Mouse (Mus musculus) adrenal gland, postnatal 4 days (tissue): ENCODE measurements at regions not wholly inside any gene's neighbourhood (a gene's known extent, or its start where the extent isn't known, plus 50 kb on each side); places are given as distances from the start of the nearest gene placed in this dataset.
"Not testable (repeated sequence)": the region's sequence is repeated elsewhere in the genome, so short reads cannot be mapped to it uniquely, and the experiment has no call there.

ENCODE experiments used
- DNase-seq, 2 experiments: peaks; one replicate each; pipeline ENCODE4 v3.0.0; 2021 to 2022; ENCODE audit warnings: low spot score in 2 of 2, mixed read lengths in 2 of 2

DNA sequence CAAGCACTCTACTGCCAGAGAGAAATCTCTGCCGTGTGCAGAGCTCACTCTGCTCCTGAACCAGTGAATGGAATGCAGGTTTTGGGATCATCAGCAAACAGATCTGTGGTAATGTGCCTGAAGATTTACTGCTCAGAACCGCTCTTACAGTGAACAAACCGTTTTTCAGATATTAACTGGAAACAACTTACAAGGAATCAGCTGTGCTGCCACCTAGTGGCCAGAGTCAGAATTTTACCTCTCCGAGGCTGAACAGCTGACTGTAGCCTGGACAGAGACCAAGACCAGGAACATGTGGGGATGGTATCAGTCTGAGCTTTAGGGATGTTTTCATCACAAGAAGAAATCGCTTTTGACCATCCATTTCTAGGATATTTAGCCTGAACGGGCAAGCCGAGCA lies 65.3 kb downstream of the Gm15023 start:
- DNase-seq: not testable (repeated sequence)

DNA sequence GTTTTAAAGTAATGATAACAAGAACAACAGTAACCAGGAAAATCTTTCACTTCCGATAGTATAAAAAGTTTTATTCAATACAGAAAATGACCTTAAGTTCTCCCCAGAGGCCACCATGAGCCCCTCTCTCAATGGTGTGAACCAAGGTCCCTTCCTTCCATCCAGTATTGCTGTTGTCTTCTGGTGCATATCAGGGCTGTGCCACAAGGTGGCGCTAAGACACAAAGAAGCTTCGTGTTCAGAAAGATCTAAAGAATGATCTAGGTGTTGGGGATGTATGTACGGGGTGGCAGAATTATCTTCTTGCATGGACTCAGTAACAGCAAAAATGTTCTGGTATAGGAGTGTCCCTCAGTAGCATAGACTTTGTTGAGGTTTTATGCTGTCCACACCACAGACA lies 66.6 kb downstream of the Gm15023 start:
- DNase-seq: not testable (repeated sequence)

DNA sequence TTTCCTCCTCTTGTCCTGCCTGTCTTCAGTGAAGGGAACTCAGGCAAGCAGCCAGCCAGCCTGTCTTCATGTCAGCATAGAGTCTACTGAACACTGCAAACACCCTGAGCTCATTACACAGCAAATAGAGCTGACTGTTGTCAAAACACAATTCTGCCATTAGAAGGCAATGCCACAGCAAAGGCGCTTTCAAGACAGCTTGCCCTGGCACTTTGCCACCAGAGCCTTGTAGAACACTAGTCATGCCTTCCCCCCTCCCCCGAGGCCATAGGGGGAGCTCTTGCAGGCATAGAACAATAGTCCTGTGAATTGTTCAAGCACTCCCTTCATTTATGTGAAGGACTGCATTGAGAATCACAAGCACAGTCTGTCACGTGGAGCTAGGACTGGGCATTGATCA lies 75.8 kb downstream of the Gm15023 start:
- no peak for DNase-seq

DNA sequence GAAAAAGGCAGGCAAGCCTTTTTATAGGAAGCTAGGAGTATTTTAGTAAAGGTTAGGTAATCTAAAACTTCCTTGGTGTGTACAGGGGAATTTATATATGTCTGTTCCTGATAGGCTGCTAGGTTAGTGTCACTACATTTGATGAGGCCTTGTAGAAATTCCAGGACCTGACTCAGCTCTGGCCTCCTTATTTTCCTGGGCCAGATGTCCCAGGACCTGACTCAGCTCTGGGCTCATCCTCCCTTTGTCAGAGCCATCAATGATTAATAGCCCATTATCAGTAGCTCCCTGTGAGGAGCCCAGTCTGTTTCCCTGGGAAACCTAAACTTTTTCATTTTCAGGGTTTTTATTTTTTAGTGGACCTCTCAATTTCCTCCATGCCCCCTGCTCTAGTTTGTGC lies 79.3 kb downstream of the Gm15023 start:
- DNase-seq: no peak

DNA sequence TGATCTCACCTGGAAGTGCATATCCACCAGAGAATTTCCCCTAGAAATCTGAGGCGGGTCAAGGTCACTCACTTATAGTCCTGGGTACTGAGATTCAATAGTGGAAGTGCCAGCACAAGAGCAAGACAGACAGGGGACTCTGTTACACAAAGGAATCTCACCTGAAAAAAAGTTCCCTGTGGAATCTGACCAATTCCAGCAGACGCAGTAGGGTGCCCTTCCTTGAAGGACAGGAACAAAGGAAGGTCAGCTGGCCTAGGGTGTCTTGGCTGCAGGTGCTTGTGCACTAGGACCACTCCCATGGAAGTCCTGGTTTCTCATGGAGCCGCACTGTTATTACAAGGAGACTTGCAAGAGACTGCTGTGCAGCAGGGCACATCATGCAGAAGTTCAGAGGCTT lies 81.2 kb downstream of the Gm15023 start:
- no peak for DNase-seq

DNA sequence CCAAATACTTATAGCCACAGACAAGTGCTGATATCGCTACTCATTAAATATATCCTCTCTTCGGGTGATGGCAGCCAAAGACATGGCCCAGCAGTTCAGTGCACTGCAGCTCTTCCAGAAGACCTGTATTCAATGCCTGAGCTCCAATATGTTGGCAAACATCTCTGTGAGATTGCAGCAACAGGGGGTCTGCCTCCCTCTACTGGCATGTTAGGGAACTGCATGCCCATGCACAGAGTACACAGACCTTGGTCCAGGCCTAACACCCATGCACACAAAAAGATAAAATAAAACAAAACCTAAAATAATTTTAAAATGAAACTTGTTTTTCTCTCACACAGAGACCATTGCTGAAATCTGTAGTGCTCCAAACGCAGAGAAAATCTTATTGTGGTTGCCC lies 82.1 kb upstream of the Zmat1 start:
- peak in 1 of 2 experiments; percentile 13 for DNase-seq

DNA sequence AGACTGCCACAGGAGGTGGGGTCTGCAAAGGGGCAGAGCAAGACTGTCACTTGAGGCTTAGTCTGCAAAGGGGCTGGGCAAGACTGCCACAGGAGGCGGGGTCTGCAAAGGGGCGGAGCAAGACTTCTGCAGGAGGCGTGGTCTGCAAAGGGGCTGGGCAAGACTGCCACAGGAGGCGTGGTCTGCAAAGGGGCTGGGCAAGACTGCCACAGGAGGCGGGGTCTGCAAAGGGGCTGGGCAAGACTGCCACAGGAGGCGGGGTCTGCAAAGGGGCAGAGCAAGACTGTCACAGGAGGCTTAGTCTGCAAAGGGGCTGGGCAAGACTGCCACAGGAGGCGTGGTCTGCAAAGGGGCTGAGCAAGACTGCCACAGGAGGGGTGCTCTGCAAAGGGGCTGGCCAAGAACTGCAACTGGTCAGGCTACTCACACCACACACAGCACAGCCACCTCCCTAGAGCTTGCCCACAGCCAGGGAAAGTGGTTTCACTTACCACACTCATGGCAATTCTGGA lies 78.1 kb upstream of the Zmat1 start:
- peak in 1 of 2 experiments; percentile 16 for DNase-seq

DNA sequence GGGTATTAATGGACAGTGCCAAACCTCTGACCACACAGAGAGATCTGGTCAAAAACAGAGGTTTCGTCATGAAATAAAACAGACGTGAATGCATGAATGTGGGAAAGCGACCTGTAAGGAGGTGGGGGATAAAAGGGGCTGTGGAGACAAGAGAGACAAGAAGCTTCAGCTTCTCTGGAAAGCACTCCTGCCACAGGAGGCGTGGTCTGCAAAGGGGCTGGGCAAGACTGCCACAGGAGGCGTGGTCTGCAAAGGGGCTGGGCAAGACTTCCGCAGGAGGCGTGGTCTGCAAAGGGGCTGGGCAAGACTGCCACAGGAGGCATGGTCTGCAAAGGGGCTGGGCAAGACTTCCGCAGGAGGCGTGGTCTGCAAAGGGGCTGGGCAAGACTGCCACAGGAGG lies 77.6 kb upstream of the Zmat1 start:
- DNase-seq: not testable (repeated sequence)

DNA sequence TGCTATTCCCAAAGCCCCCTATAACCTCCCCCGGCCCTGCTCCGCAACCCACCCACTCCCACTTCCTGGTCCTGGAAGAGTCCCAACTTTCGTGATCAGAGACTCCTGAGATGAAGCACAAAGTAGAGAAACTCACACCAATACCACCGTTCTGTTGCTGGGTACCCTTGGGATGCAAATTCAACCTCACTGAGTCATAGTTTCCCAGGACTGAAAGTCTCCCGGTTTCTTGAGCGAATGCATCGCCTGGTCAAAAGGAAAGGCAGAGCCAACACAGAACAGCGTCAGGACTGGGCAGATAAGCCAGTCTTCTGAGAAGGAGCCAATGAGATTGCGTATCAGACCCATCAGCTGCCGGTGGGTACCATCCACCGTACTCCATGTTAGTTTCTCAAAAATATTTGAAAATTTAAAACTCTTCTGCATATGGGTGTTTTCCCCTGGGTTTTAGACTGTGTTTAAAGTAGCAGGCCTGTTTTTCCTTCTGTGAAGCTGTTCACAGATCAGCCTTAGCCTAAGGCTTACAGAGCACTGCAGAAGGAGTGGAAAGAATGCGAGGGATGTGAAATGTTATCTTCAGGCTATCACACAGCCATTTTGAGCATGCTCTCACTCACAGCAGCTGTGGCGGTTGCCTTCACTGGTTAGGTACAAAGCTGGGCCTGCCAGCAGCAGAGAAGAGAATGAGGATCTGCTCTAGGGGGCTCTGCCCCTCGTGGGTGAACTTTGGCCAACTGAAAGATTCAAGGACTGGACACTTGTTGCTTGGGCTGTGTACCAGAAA lies 77.0 kb upstream of the Zmat1 start:
- DNase-seq: not testable (repeated sequence)

DNA sequence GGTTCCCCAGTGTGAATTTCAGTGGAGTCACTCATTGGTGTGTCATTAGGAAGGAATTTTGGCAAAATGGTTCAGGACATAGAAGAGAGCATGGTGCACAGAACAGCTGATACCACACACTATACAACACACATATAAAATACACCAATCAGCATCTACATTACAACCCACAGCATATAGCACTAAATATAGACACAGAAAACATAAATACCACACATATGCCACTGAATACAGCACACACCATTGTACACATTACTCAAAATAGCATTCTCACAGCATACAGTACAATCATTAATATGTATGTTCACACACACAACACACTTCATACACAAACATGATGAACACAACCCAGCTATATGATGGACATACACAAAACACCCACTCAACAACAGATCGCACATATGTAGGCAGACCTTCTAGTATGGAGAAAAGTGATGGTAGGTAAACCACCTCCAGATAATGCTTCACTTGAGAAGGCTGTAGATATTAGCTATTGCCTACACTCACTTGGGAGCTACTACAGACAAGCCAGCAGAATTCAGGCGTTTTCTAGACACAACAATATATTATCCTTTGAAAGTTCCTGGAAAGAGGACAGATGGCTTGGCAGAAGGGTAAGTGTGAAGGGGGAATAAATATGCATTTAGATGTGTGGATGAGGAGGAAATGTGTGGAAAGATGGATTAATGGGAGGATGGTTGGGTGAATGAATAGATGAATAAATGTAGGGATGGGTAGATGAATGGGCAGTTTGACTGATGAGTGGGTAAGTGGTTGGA lies 71.6 kb upstream of the Zmat1 start:
- DNase-seq: no peak

DNA sequence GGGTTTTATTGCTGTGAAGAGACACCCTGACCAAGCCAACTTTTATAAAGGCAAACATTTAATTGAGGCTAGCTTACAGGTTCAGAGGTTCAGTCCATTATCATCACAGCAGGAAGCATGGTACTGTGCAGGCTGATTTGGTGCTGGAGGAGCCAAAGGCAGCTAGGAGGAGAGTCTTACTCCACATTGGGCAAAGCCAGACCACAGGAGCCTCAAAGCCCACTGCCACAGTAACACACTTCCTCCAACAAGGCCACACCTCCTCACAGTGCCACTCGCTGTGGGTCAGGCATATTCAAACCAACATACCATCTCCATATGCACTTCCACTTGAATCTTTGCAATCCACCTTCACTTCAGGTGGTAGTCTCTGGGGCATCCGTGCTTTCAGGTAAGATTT lies 70.4 kb upstream of the Zmat1 start:
- DNase-seq: no peak

DNA sequence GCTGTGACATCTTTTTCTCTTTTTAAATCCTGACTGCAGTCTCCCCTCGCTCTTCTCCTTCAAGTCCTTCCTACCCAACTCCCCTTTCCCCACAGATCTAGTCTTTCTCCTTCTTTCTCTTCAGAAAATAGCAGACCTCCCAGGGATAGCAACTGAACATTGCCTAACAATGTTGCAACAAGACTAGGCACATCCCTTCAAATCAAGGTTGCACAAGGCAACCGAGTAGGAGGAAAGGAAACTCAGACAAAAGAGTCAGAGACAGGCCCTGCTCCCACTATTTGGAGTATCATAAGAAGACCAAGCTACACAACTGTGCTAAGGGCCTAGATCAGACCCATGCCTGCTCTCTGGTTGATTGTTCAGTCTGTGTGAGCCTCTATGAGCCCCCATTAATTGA lies 66.9 kb upstream of the Zmat1 start:
- no peak for DNase-seq

DNA sequence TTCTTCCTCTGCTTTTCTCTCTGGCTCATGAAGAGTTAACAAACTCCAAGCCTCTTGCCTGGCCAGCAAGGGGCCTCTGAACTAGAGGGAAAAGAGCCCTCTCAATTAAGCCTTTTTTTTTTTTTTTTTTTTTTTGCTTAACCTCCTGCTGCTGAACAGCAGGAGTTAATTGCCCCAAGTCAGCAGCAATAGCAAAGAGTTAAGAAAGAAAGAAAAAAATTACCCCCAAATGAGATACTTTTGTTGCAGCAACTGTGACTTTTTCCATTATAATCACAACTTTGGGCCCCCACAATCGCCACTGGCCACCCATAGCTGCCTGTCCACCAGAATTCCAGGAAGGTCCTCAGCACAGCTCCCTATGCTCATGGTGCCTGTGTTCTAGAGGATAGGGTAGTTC lies 60.4 kb upstream of the Zmat1 start:
- DNase-seq: no peak

DNA sequence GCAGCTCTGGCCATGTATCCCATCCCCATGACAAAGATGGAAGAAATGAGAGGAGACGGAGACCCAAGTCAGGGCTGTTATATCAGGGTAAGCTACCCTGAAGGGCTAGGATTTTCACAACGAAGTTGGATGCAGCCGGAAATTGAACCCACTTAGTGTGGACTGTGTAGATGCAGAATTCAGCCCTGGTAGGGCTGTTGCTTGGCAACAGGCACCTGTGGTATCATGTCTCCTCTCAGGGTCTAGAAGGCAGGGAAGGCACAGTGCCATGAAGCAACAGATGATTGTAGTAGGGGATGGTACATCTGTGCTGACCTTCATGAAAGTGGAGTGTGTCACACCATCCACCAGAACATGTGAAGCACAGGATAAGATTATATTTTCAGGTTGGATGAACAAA lies 51.2 kb upstream of the Zmat1 start:
- DNase-seq: no peak

DNA sequence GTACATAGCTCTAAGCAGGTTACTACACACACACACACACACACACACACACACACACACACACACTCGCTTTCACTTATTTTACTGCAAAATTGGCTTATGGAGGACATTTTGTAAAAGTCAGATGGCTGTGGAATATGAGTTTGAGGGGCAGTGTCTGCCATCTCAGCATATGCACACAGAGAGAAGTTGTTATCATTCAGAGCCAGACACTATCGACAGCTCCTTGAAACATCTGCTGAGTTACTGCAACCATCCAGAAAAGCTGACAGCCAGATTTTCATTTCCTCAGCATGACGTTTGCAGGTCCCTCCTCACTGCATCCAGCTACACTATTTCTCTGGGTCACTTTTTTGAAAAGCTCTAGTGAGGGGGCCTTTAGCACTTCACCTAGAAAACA lies 49.9 kb upstream of the Zmat1 start:
- DNase-seq: no peak
